Mouse (Mus musculus) kidney, postnatal 25 days (tissue): ENCODE measurements around the gene Gm7138.
"Not testable (repeated sequence)": the region's sequence is repeated elsewhere in the genome, so short reads cannot be mapped to it uniquely, and the experiment has no call there.

Experiments used
- DNase-seq, 2 experiments: peaks; one replicate each; pipeline ENCODE4 v3.0.0; 2021; ENCODE audit warnings: mixed read lengths in 2 of 2

Gene Gm7138

GRCm38 (mm10) chr10:77741924-77742688 is 34.6 kb downstream of the Gm7138 start, which contains the start of gene Gm18596:
Gene Gm18596 (minus strand): TSS chr10:77742638.
- not testable (repeated sequence) for DNase-seq

DNA sequence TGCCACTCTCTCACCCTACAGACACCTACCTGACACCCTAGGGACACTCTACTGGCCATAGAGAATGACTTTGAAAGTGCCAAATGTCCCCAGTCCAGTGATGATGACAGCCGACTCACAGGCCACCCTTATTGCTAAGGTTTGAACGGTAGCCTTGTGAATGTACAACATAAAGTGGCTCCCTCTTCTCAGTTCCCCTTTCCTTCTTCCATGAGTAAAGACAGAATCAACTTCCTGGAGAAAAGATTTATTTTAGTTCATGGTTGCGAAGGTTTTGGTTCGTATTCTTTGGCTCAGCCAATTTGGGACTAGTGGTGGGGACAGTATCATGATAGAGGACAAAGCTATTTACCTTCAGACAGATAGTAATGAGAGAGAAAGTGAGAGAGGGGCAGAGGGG is 37.8 kb downstream of the Gm7138 start:
- no peak for DNase-seq

- DNase-seq: no peak
Measured at GRCm38 (mm10) chr10:77735928-77736327, 40.8 kb downstream of the Gm7138 start.

GRCm38 (mm10) chr10:77729241-77729640 is 47.5 kb downstream of the Gm7138 start:
- DNase-seq: peak in 1 of 2 experiments; percentile 5

DNA sequence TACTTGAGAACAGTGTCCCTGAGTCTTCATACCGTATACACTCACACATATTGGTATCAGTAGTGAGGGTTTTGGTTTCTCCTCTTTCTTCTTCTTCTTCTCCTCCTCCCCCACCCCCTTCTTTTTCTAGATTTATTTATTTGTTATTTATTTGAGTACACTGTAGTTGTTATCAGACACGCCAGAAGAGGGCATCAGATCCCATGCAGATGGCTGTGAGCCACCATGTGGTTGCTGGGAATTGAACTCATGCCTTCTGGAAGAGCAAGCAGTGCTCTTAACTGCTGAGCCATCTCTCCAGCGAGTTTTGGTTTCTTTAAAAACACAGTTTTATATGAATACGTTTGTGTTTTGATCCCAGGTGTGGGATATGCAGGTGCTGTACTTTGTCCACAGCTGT is 48.5 kb downstream of the Gm7138 start:
- DNase-seq: no peak
